Mouse (Mus musculus): ENCODE results near the gene Tmem87b. TPM values are rescaled to one million over a fixed set of nuclear protein-coding genes. Genes with fewer than 3 reads are reported as not detected.

Gene Tmem87b
- total RNA-seq, 2 experiments from 2014 or later: 9.6 to 17.8 TPM

DNA sequence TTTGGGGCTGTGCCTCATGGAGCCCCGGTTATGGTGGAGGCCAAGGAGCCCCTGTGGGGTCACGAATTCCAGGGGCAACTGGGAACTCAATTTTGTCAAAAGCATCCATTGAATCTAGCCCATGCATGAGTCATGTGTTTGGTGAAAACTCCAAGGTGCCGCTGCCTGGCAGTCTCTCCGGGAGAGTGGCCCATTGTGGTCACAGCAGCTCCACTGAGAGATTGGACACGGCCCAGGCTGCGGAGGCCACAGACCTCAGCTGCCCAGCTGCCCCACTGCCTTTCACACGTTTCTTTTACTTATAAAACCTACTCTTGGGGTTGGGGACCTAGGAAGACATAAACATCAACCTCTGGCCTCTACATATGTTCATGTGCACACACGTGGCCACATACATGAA is 57.6 kb downstream of the Tmem87b start:
- no peak for ATAC-seq (replicated peaks; ENCODE audit: low FRiP score, poor library complexity, severe bottlenecking)

GRCm38 (mm10) chr2:128881236-128881635 is 63.3 kb downstream of the Tmem87b start:
- ATAC-seq (replicated peaks; ENCODE audit: low FRiP score, poor library complexity, severe bottlenecking): no peak

- ATAC-seq (replicated peaks; ENCODE audit: low FRiP score, poor library complexity, severe bottlenecking): no peak
Observed at GRCm38 (mm10) chr2:128885225-128885811, 67.4 kb downstream of the Tmem87b start.

DNA sequence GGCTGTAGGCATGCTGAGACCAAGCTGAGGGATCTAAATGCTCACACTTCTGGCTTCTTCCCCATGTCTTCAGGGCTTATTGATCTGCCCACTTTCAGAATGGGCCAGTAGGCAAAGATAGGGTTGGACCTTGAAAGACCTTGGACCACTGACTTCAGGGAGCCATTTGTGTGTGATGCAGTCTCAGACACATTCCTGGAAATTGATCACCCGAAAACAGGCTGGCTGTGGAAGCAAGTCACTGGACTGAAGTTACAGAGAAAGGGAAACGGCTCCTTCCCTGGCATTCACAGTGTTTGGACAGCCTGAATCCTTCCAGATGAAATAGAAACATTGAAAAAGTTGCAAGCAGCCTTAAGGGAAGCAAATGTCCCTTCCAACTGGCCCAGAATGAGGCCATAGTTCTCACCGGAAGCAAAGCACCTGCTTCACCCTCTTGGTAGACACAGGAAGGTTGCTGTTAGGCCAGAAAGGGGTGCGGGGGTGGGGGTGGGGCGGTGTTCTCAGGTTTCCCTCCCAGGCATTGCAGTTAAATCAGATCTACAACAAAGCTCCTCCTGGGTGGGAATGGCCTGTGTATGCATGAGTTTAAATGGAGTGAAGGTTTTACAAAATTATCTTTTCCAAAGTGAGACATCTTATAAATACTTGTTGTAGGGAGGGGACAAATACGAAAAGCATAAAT is 70.1 kb downstream of the Tmem87b start:
- no peak for ATAC-seq (replicated peaks; ENCODE audit: low FRiP score, poor library complexity, severe bottlenecking)

DNA sequence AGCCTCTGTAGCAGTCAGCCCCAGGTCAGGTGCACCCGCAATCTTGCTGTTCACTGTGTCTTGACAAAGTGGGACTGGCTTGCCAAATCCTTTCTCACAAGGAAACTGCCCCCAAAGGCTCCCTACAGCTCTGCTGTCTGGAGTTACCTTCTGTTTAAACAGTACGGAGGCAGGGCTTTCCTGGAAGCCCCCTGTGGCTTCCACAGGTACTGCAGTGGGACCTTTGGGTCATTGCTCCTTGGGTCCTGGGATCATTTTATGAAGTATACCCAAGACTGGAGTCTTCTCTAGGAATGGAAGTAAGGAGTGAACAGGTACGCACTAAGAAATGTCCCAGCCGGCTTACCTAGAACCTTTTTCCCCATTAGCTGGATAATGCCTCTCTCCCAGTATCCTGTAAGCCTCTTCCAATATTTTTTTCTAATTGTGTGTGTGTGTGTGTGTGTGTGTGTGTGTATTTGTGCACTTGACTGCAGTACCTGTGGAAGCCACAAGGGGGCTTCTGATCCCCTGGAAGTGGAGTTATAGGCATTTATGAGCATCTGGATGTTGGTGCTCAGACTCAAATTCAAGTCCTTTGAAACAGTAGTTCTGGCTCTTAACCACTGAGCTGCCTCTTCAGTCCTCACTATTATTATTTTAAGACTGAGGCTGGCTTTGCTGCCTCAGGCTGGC is 72.9 kb downstream of the Tmem87b start:
- no peak for ATAC-seq (replicated peaks; ENCODE audit: low FRiP score, poor library complexity, severe bottlenecking)

DNA sequence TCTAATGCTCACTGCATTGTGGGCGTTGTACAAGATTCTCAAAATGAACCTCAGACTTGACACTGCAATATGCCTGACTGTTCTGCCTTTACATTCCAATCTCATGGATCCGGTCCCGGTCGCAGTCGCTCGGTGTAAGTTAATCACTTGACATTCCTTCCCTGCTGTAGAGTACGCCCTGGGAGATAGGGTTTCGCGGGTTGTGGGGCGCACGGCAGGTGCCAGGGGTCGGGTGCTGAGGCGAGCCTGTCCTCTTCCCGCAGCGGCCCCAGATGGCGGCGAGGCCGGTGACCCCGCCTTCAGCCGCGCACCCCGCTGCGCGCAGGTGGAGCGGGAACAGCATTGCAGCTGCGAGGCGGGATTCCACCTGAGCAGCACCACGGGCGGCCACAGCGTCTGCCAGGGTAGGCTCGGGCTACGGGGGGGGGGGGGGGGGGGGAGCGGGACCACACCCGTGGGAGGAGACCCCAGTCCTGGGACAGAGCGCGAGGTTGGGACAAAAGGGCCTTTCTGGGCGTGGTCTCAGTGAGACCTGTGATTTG is 74.3 kb downstream of the Tmem87b start:
- ATAC-seq (replicated peaks; ENCODE audit: low FRiP score, poor library complexity, severe bottlenecking): no peak

DNA sequence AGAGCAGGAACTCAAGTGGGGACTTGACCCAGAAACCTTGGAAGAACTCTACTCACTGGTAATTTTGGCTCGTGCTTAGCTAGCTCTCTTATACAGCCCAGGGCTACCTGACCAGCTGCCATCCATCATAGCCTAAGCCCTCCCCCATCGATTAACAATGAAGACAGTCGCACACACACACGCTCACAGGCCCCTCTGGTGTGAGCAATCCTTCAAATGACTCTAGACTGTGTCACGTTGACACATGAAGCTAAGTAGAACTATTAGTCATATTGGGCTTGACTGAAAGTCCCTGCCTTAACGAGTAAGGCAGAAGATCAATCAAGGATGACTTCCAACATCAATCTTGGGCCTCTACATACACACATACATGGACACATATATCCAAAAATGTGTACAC is 84.9 kb downstream of the Tmem87b start:
- ATAC-seq (replicated peaks; ENCODE audit: low FRiP score, poor library complexity, severe bottlenecking): no peak

DNA sequence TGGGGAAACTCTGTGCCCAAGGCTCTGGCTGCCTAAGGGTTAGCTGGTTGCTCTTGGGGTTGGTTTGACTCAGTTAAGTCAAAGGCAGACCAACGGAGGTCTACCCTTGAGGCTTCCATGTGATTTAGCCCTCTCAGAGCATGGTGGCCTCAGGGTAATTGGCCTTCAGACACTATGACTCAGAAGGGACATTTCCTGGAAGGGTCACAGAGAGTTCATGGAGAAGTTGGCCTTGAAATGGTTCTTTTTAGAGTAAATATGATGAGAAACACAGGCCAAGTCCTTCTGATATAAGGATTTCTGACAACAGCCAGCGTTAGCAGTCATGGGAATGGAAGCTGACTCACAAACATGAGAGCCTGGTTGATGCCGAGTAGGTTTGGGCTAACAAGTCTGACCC is 85.7 kb downstream of the Tmem87b start:
- no peak for ATAC-seq (replicated peaks; ENCODE audit: low FRiP score, poor library complexity, severe bottlenecking)

Other genes starting within 250 kb of the Tmem87b start
- not detected in 2 replicates for gene Spdye4c, start 226.9 kb upstream of the Tmem87b start, total RNA-seq (2015; ENCODE audit: low replicate concordance)
- gene Spdye4c, start 226.9 kb upstream of the Tmem87b start, total RNA-seq (2017; ENCODE audit: low replicate concordance): not detected in 2 replicates
- 74.6 and 88.4 TPM in 2 replicates for gene Anapc1, start 130.7 kb upstream of the Tmem87b start, total RNA-seq (2015; ENCODE audit: low replicate concordance)
- 93.8 and 97.8 TPM in 2 replicates for gene Anapc1, start 130.7 kb upstream of the Tmem87b start, total RNA-seq (2017; ENCODE audit: low replicate concordance)
- gene Mertk, start 119.2 kb upstream of the Tmem87b start, total RNA-seq (2015; ENCODE audit: low replicate concordance): 1.7 and 6.1 TPM in 2 replicates
- 3.2 and 6.4 TPM in 2 replicates for gene Mertk, start 119.2 kb upstream of the Tmem87b start, total RNA-seq (2017; ENCODE audit: low replicate concordance)
- not detected in 2 replicates for gene Fbln7, start 44.9 kb downstream of the Tmem87b start, total RNA-seq (2015; ENCODE audit: low replicate concordance)
- gene Fbln7, start 44.9 kb downstream of the Tmem87b start, total RNA-seq (2017; ENCODE audit: low replicate concordance): not detected in 2 replicates
- 1.8 TPM in 1 of 2 replicates, not detected in the other for gene Zc3h8, start 126.0 kb downstream of the Tmem87b start, total RNA-seq (2015; ENCODE audit: low replicate concordance)
- gene Zc3h8, start 126.0 kb downstream of the Tmem87b start, total RNA-seq (2017; ENCODE audit: low replicate concordance): 2.1 TPM in 1 of 2 replicates, not detected in the other
- 3.8 and 7.9 TPM in 2 replicates for gene Zc3h6, start 149.3 kb downstream of the Tmem87b start, total RNA-seq (2015; ENCODE audit: low replicate concordance)
- gene Zc3h6, start 149.3 kb downstream of the Tmem87b start, total RNA-seq (2017; ENCODE audit: low replicate concordance): 3.2 and 4.9 TPM in 2 replicates
- gene Gm10762, start 149.6 kb downstream of the Tmem87b start, total RNA-seq (2015; ENCODE audit: low replicate concordance): 2.5 TPM in 1 of 2 replicates, not detected in the other
- gene Gm10762, start 149.6 kb downstream of the Tmem87b start, total RNA-seq (2017; ENCODE audit: low replicate concordance): 0.51 and 4.5 TPM in 2 replicates
- not detected in 2 replicates for gene Vinac1, start 230.1 kb downstream of the Tmem87b start, total RNA-seq (2015; ENCODE audit: low replicate concordance)
- gene Vinac1, start 230.1 kb downstream of the Tmem87b start, total RNA-seq (2017; ENCODE audit: low replicate concordance): not detected in 2 replicates
- not detected in 2 replicates for gene Ttl, start 247.8 kb downstream of the Tmem87b start, total RNA-seq (2015; ENCODE audit: low replicate concordance)
- 0.77 and 2.1 TPM in 2 replicates for gene Ttl, start 247.8 kb downstream of the Tmem87b start, total RNA-seq (2017; ENCODE audit: low replicate concordance)

All from erythroid progenitor cell, adult 5-6 weeks (primary cell).